22 mouse cellular contexts compared by ENCODE assay signal in the genomic region with DNA sequence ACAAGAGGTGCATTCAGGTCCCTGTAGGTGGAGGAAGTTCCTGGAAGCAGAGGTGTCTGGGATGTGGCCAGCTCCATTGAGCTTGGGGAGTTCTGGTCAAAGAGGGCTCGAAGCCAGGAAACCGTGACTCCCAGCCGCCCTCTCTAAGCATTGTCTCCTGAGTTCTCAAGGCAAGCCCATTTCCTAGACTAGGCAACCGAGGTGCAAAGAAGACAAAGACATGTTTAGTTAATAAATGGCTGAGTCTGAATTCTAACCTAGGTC. TPM values are rescaled to one million over a fixed set of nuclear protein-coding genes. Genes with fewer than 3 reads are reported as not detected.
DNase-seq lines count a peak whose midpoint lies in the region; ATAC-seq lines count a peak whose summit lies in the region.
"Had no signal": no experiment of that assay in that cellular context is flagged by ENCODE, and none has a peak within 500 bp of the region (broad histone marks: within the 10 kb centered on the region; RNA-seq: fewer than 3 reads in every experiment).

No protein-coding gene starts in this region.

- no peak overlapping the region for H3K27ac ChIP-seq in embryonic facial prominence, embryonic 15.5 days (replicated peaks)
- H3K27ac ChIP-seq in embryonic facial prominence, embryonic 10.5 days (replicated peaks), result no peak overlapping the region
- H3K27ac ChIP-seq in limb, embryonic 10.5 days, result peak overlapping the region; percentile 93; the same call in 1 of the 2 replicates
- H3K27ac ChIP-seq: forebrain, embryonic 10.5 days; heart, embryonic 13.5 days; hindbrain, embryonic 10.5 days; hindbrain, embryonic 14.5 days; intestine, embryonic 15.5 days had no signal

- no peak overlapping the region for H3K9ac ChIP-seq in embryonic facial prominence, embryonic 15.5 days
- H3K9ac ChIP-seq: heart, embryonic 13.5 days; hindbrain, embryonic 14.5 days; intestine, embryonic 15.5 days had no signal

- no peaks in the 10 kb centered on the region for H3K27me3 ChIP-seq in embryonic facial prominence, embryonic 15.5 days
- H3K27me3 ChIP-seq in embryonic facial prominence, embryonic 10.5 days (replicated peaks; ENCODE audit: low read depth, poor library complexity, severe bottlenecking), result peaks cover 25% of the 10 kb centered on the region
- H3K27me3 ChIP-seq in limb, embryonic 10.5 days (ENCODE audit: low read depth, poor library complexity, severe bottlenecking), result no peaks in the 10 kb centered on the region
- H3K27me3 ChIP-seq: CH12.LX; intestine, embryonic 15.5 days had no signal

- H3K9me3 ChIP-seq in embryonic facial prominence, embryonic 15.5 days (replicated peaks), result no peaks in the 10 kb centered on the region
- H3K9me3 ChIP-seq in embryonic facial prominence, embryonic 10.5 days, result no peaks in the 10 kb centered on the region
- H3K9me3 ChIP-seq in limb, embryonic 10.5 days (replicated peaks), result no peaks in the 10 kb centered on the region
- H3K9me3 ChIP-seq: forebrain, embryonic 10.5 days; heart, embryonic 13.5 days; hindbrain, embryonic 10.5 days; intestine, embryonic 15.5 days had no signal

- H3K36me3 ChIP-seq in embryonic facial prominence, embryonic 15.5 days, result no peaks in the 10 kb centered on the region
- H3K36me3 ChIP-seq in embryonic facial prominence, embryonic 10.5 days (replicated peaks), result peaks cover 37% of the 10 kb centered on the region
- H3K36me3 ChIP-seq in limb, embryonic 10.5 days, result peaks cover 57% of the 10 kb centered on the region
- H3K36me3 ChIP-seq: heart, embryonic 13.5 days; hindbrain, embryonic 10.5 days; intestine, embryonic 15.5 days had no signal

- ATAC-seq in embryonic facial prominence, embryonic 15.5 days (ENCODE audit: insufficient number of reproducible peaks, low FRiP score, low TSS enrichment, low read depth), result no peak
- ATAC-seq in megakaryocyte progenitor cell, adult 5-6 weeks (replicated peaks; ENCODE audit: poor library complexity), result no peak
- ATAC-seq: forebrain, embryonic 14.5 days; intestine, embryonic 15.5 days had no signal

- peaks cover 84% of the 10 kb centered on the region for H3K4me1 ChIP-seq in embryonic facial prominence, embryonic 15.5 days
- H3K4me1 ChIP-seq in embryonic facial prominence, embryonic 10.5 days, result peaks cover 58% of the 10 kb centered on the region
- peaks cover 84% of the 10 kb centered on the region for H3K4me1 ChIP-seq in limb, embryonic 10.5 days

- no peak overlapping the region for H3K4me3 ChIP-seq in embryonic facial prominence, embryonic 15.5 days (replicated peaks)
- no peak overlapping the region for H3K4me3 ChIP-seq in embryonic facial prominence, embryonic 10.5 days
- H3K4me3 ChIP-seq in limb, embryonic 10.5 days, result no peak overlapping the region
- H3K4me3 ChIP-seq: erythroblast, embryonic 14.5 days; forebrain, embryonic 10.5 days; heart, embryonic 13.5 days; hindbrain, embryonic 10.5 days; intestine, embryonic 15.5 days had no signal

- no peak for DNase-seq in embryonic facial prominence, embryonic 10.5 days (ENCODE audit: low spot score)
- DNase-seq in kidney, adult 11 months, result peak; percentile 4
- DNase-seq in kidney, adult 9 months, result no peak
- no peak for DNase-seq in limb, embryonic 10.5 days (ENCODE audit: low spot score)
- peak; percentile 22 for DNase-seq in naive thymus-derived CD4-positive, alpha-beta T cell, adult 2 months (ENCODE audit: low read depth)
- no peak for DNase-seq in cerebellum, adult 18-20 months
- DNase-seq: adrenal gland, postnatal 10 days; cerebellum, adult 11 months; cerebellum, adult 9-11 months; cerebellum, postnatal 36 days; gastrocnemius, postnatal 25 days had no signal

- 82% methylated on average over 4 of the region's 4 CpGs for WGBS in embryonic facial prominence, embryonic 15.5 days
- 84% methylated on average over 4 of the region's 4 CpGs for WGBS in embryonic facial prominence, embryonic 10.5 days
- 92% methylated on average over 4 of the region's 4 CpGs for WGBS in limb, embryonic 10.5 days

- H3K4me2 ChIP-seq in embryonic facial prominence, embryonic 15.5 days (replicated peaks), result 0 out of 2 replicates have a peak overlapping the region, but pooled peaks have one; percentile 8
- H3K4me2 ChIP-seq: heart, embryonic 13.5 days; intestine, embryonic 15.5 days had no signal

RNA-seq across cellular contexts. Expression of a gene that starts 3.0 kb away (rescaled TPM):
- polyA plus RNA-seq in embryonic facial prominence, embryonic 15.5 days (2015; fragmentation: Nextera tagmentation; extraction: Ambion mirVana), result 168 and 169 TPM in 2 replicates
- 91.1 and 112 TPM in 2 replicates for polyA plus RNA-seq in embryonic facial prominence, embryonic 10.5 days (2016; fragmentation: Nextera tagmentation; extraction: Ambion mirVana)
- polyA plus RNA-seq in limb, embryonic 10.5 days (2016; fragmentation: Nextera tagmentation; extraction: Ambion mirVana), result 160 and 171 TPM in 2 replicates
- total RNA-seq in megakaryocyte progenitor cell, adult 5-6 weeks (2015), result not detected in 2 replicates
- total RNA-seq in megakaryocyte progenitor cell, adult 5-6 weeks (2017), result 0.17 TPM in 1 of 2 replicates, not detected in the other
- total RNA-seq: CH12.LX had no signal

RNA-seq across cellular contexts. Expression of a gene that starts 34.0 kb away (rescaled TPM):
- 123 and 126 TPM in 2 replicates for polyA plus RNA-seq in embryonic facial prominence, embryonic 15.5 days (2015; fragmentation: Nextera tagmentation; extraction: Ambion mirVana)
- 36.5 and 36.8 TPM in 2 replicates for polyA plus RNA-seq in embryonic facial prominence, embryonic 10.5 days (2016; fragmentation: Nextera tagmentation; extraction: Ambion mirVana)
- polyA plus RNA-seq in limb, embryonic 10.5 days (2016; fragmentation: Nextera tagmentation; extraction: Ambion mirVana), result 35.6 and 38.7 TPM in 2 replicates
- 0.05 and 0.15 TPM in 2 replicates for total RNA-seq in megakaryocyte progenitor cell, adult 5-6 weeks (2015)
- total RNA-seq in megakaryocyte progenitor cell, adult 5-6 weeks (2017), result 0.21 and 0.44 TPM in 2 replicates
- total RNA-seq: granulocyte monocyte progenitor cell, adult 5-6 weeks had no signal
- polyA plus RNA-seq: erythroblast, embryonic 14.5 days had no signal

RNA-seq across cellular contexts. Expression of a gene that starts 38.0 kb away (rescaled TPM):
- 5.6 and 6.1 TPM in 2 replicates for polyA plus RNA-seq in embryonic facial prominence, embryonic 15.5 days (2015; fragmentation: Nextera tagmentation; extraction: Ambion mirVana)
- polyA plus RNA-seq in embryonic facial prominence, embryonic 10.5 days (2016; fragmentation: Nextera tagmentation; extraction: Ambion mirVana), result 0.82 and 1.1 TPM in 2 replicates
- 1.1 TPM in 2 replicates for polyA plus RNA-seq in limb, embryonic 10.5 days (2016; fragmentation: Nextera tagmentation; extraction: Ambion mirVana)
- total RNA-seq in megakaryocyte progenitor cell, adult 5-6 weeks (2015), result 22.2 and 23.6 TPM in 2 replicates
- 15.3 and 22.6 TPM in 2 replicates for total RNA-seq in megakaryocyte progenitor cell, adult 5-6 weeks (2017)
- total RNA-seq: CH12.LX had no signal

Comparison
In these comparisons a context has a peak if more than half of its experiments do, and no peak if none do; other contexts are left out.
1. DNase-seq: peak in kidney, adult 11 months (single experiment) and naive thymus-derived CD4-positive, alpha-beta T cell, adult 2 months (single experiment); none in embryonic facial prominence, embryonic 10.5 days (single experiment), kidney, adult 9 months (single experiment), limb, embryonic 10.5 days (single experiment) and cerebellum, adult 18-20 months (0 of 2).